Mouse (Mus musculus) CH12.LX (cell line): ENCODE results near the gene Olfr916. TPM values are rescaled to one million over a fixed set of nuclear protein-coding genes. Genes with fewer than 3 reads are reported as not detected.

Source experiments
- DNase-seq: peaks from one replicate; pipeline ENCODE4 v3.0.0-alpha.2; 2013; ENCODE audit errors: extremely low read depth
- H3K27ac ChIP-seq: 2 replicates; pipeline ENCODE4 v1.5.1; 2012; ENCODE audit warnings: low read depth, mild to moderate bottlenecking, control low read depth, moderate library complexity; ENCODE audit not compliant: insufficient read depth
- H3K27me3 ChIP-seq: replicated peaks from 2 replicates; pipeline ENCODE3; 2012; ENCODE audit warnings: inconsistent platforms
- H3K36me3 ChIP-seq, 2 experiments: replicated peaks in 1 of 2; 2 replicates each; pipeline versions ENCODE3 to v1.6.1; 2012; ENCODE audit warnings: inconsistent platforms in 1 of 2, low read length in 1 of 2, mild to moderate bottlenecking in 1 of 2, mixed read lengths in 1 of 2, moderate library complexity in 1 of 2; ENCODE audit not compliant: control insufficient read depth in 1 of 2, insufficient read depth in 1 of 2
- H3K4me1 ChIP-seq, 2 experiments: 2 replicates each; pipeline ENCODE4 v1.6.1; 2012; ENCODE audit warnings: inconsistent platforms in 1 of 2, moderate library complexity in 1 of 2; ENCODE audit not compliant: insufficient read depth in 2 of 2, control insufficient read depth in 1 of 2
- H3K4me2 ChIP-seq: 2 replicates; pipeline ENCODE4 v1.6.1; 2012; ENCODE audit warnings: low read depth, mild to moderate bottlenecking, control low read depth; ENCODE audit not compliant: poor library complexity, insufficient read depth, severe bottlenecking
- H3K4me3 ChIP-seq, 3 experiments: fragments of 150-350 bp in 1 of 3; sonication (generic) in 1 of 3; replicated peaks in 1 of 3; 2 replicates each; pipeline versions ENCODE3 to v1.5.1; 2011 to 2012; ENCODE audit warnings: low read depth in 2 of 3, low read length in 2 of 3, mild to moderate bottlenecking in 2 of 3, moderate library complexity in 2 of 3, control low read depth in 1 of 3, improper control_type of control experiment in 1 of 3, inconsistent platforms in 1 of 3, mixed read lengths in 1 of 3; ENCODE audit not compliant: poor library complexity in 1 of 3
- H3K79me2 ChIP-seq: replicated peaks from 2 replicates; pipeline ENCODE4 v1.6.1; 2012; ENCODE audit warnings: mild to moderate bottlenecking, moderate library complexity; ENCODE audit not compliant: control insufficient read depth, poor library complexity, insufficient read depth, severe bottlenecking; ENCODE audit errors: extremely low read depth
- H3K9ac ChIP-seq: 2 replicates; pipeline ENCODE4 v1.6.1; 2012; ENCODE audit warnings: low read depth, mild to moderate bottlenecking, control low read depth, moderate library complexity; ENCODE audit not compliant: insufficient read depth
- H3K9me3 ChIP-seq: replicated peaks from 2 replicates; pipeline ENCODE3; 2012; ENCODE audit warnings: low read length, inconsistent platforms, mixed read lengths
- KAT2A ChIP-seq: IDR thresholded peaks from 2 replicates; pipeline ENCODE4 v1.6.1; 2012; ENCODE audit warnings: low read length, improper control_type of control experiment, inconsistent platforms; ENCODE audit not compliant: insufficient replicate concordance
- MAZ ChIP-seq: IDR thresholded peaks from 2 replicates; pipeline ENCODE4 v1.6.1; 2012; ENCODE audit warnings: low read depth, mild to moderate bottlenecking, inconsistent platforms, low read length, improper control_type of control experiment, moderate library complexity
- NRF1 ChIP-seq: IDR thresholded peaks from 2 replicates; pipeline ENCODE4 v1.6.1; 2014; ENCODE audit warnings: low read depth, mild to moderate bottlenecking, inconsistent platforms, low read length, improper control_type of control experiment, moderate library complexity
- TCF12 ChIP-seq: IDR thresholded peaks from 2 replicates; pipeline ENCODE4 v1.6.1; 2014; ENCODE audit warnings: low read depth, mild to moderate bottlenecking, inconsistent platforms, low read length, improper control_type of control experiment
- ZC3H11A ChIP-seq: IDR thresholded peaks from 2 replicates; pipeline ENCODE4 v1.6.1; 2012; ENCODE audit warnings: low read depth, mild to moderate bottlenecking, inconsistent platforms, low read length, improper control_type of control experiment
- dilution Hi-C: fragments of 300-500 bp; cut with MboI; formaldehyde crosslinking; loops from 2 replicates; pipeline ENCODE4 v1.14.3; 2020; ENCODE audit warnings: low sequenced_read_pairs; ENCODE audit not compliant: extremely low pct_unique_long_range_greater_than_20kb, extremely low pct_ligation_motif_present
- in situ Hi-C: fragments of 300-500 bp; cut with MboI; formaldehyde crosslinking; loops from 3 replicates; pipeline ENCODE4 v1.14.3; 2019; ENCODE audit warnings: low sequenced_read_pairs, low pct_ligation_motif_present, low pct_unique_long_range_greater_than_20kb, mixed read lengths
- polyA plus RNA-seq: library from polyadenylated mRNA; unstranded; fragments of >175 nt; gene quantifications from 2 replicates; pipeline ENCODE4 v1.2.1, GENCODE M21; 2012; ENCODE audit warnings: low read depth; ENCODE audit not compliant: insufficient read length
- total RNA-seq, 2 experiments: library from RNA; depleted of rRNA; stranded (reverse); fragments of 300-350 nt in 1 of 2; fragments of >200 nt in 1 of 2; gene quantifications; 2 replicates each; pipeline ENCODE4 v1.2.3; 2012 to 2014

Olfr916 gene
- total and polyA plus RNA-seq, 3 experiments, result not detected

- no peaks in the 10 kb centered on the region for H3K27me3 ChIP-seq
- H3K9ac ChIP-seq, result no peak overlapping the region
- in situ Hi-C loops, result no loop called here
- no peak for DNase-seq
- no peak overlapping the region for H3K4me3 ChIP-seq
- no peaks in the 10 kb centered on the region for H3K4me1 ChIP-seq
- TF ChIP-seq ZC3H11A (no peak), MAZ (no peak), NRF1 (no peak), TCF12 (no peak), KAT2A (no peak)
- H3K9me3 ChIP-seq, result no peaks in the 10 kb centered on the region
- dilution Hi-C loops, result no loop called here
- H3K79me2 ChIP-seq, result no peaks in the 10 kb centered on the region
- no peak overlapping the region for H3K27ac ChIP-seq
- no peaks in the 10 kb centered on the region for H3K36me3 ChIP-seq
- no peak overlapping the region for H3K4me2 ChIP-seq
These were observed 27.3 kb downstream of the Olfr916 start for GRCm38 (mm10) chr9:38632406-38632805.

Other genes with a start within 250 kb of the Olfr916 start
Only the 20 nearest of the 22 such genes appear.
- gene Olfr902, start 212.2 kb downstream of the Olfr916 start, total RNA-seq (2012; rRNA removed), result not detected in 2 replicates
- not detected in 2 replicates for gene Olfr902, start 212.2 kb downstream of the Olfr916 start, total RNA-seq (2014; rRNA removed)
- not detected in 2 replicates for gene Olfr902, start 212.2 kb downstream of the Olfr916 start, polyA plus RNA-seq
- gene Olfr904, start 196.7 kb downstream of the Olfr916 start, total RNA-seq (2012; rRNA removed), result not detected in 2 replicates
- not detected in 2 replicates for gene Olfr904, start 196.7 kb downstream of the Olfr916 start, total RNA-seq (2014; rRNA removed)
- gene Olfr904, start 196.7 kb downstream of the Olfr916 start, polyA plus RNA-seq, result not detected in 2 replicates
- not detected in 2 replicates for gene Olfr905, start 188.8 kb downstream of the Olfr916 start, total RNA-seq (2012; rRNA removed)
- not detected in 2 replicates for gene Olfr905, start 188.8 kb downstream of the Olfr916 start, total RNA-seq (2014; rRNA removed)
- not detected in 2 replicates for gene Olfr905, start 188.8 kb downstream of the Olfr916 start, polyA plus RNA-seq
- gene Olfr906, start 172.8 kb downstream of the Olfr916 start, total RNA-seq (2012; rRNA removed), result not detected in 2 replicates
- not detected in 2 replicates for gene Olfr906, start 172.8 kb downstream of the Olfr916 start, total RNA-seq (2014; rRNA removed)
- gene Olfr906, start 172.8 kb downstream of the Olfr916 start, polyA plus RNA-seq, result not detected in 2 replicates
- gene Olfr907, start 164.1 kb downstream of the Olfr916 start, total RNA-seq (2012; rRNA removed), result not detected in 2 replicates
- not detected in 2 replicates for gene Olfr907, start 164.1 kb downstream of the Olfr916 start, total RNA-seq (2014; rRNA removed)
- gene Olfr907, start 164.1 kb downstream of the Olfr916 start, polyA plus RNA-seq, result 0.11 TPM in 1 of 2 replicates, not detected in the other
- gene Olfr911-ps1, start 138.3 kb downstream of the Olfr916 start, total RNA-seq (2012; rRNA removed), result not detected in 2 replicates
- gene Olfr911-ps1, start 138.3 kb downstream of the Olfr916 start, total RNA-seq (2014; rRNA removed), result not detected in 2 replicates
- not detected in 2 replicates for gene Olfr911-ps1, start 138.3 kb downstream of the Olfr916 start, polyA plus RNA-seq
- gene Olfr910, start 122.0 kb downstream of the Olfr916 start, total RNA-seq (2012; rRNA removed), result not detected in 2 replicates
- not detected in 2 replicates for gene Olfr910, start 122.0 kb downstream of the Olfr916 start, total RNA-seq (2014; rRNA removed)
- gene Olfr910, start 122.0 kb downstream of the Olfr916 start, polyA plus RNA-seq, result not detected in 2 replicates
- gene Olfr912, start 79.7 kb downstream of the Olfr916 start, total RNA-seq (2012; rRNA removed), result not detected in 2 replicates
- gene Olfr912, start 79.7 kb downstream of the Olfr916 start, total RNA-seq (2014; rRNA removed), result not detected in 2 replicates
- gene Olfr912, start 79.7 kb downstream of the Olfr916 start, polyA plus RNA-seq, result not detected in 2 replicates
- not detected in 2 replicates for gene Olfr913, start 67.1 kb downstream of the Olfr916 start, total RNA-seq (2012; rRNA removed)
- gene Olfr913, start 67.1 kb downstream of the Olfr916 start, total RNA-seq (2014; rRNA removed), result not detected in 2 replicates
- not detected in 2 replicates for gene Olfr913, start 67.1 kb downstream of the Olfr916 start, polyA plus RNA-seq
- not detected in 2 replicates for gene Olfr914, start 54.8 kb downstream of the Olfr916 start, total RNA-seq (2012; rRNA removed)
- not detected in 2 replicates for gene Olfr914, start 54.8 kb downstream of the Olfr916 start, total RNA-seq (2014; rRNA removed)
- gene Olfr914, start 54.8 kb downstream of the Olfr916 start, polyA plus RNA-seq, result not detected in 2 replicates
- not detected in 2 replicates for gene Olfr917, start 6.0 kb upstream of the Olfr916 start, total RNA-seq (2012; rRNA removed)
- not detected in 2 replicates for gene Olfr917, start 6.0 kb upstream of the Olfr916 start, total RNA-seq (2014; rRNA removed)
- not detected in 2 replicates for gene Olfr917, start 6.0 kb upstream of the Olfr916 start, polyA plus RNA-seq
- gene Olfr918, start 14.7 kb upstream of the Olfr916 start, total RNA-seq (2012; rRNA removed), result not detected in 2 replicates
- not detected in 2 replicates for gene Olfr918, start 14.7 kb upstream of the Olfr916 start, total RNA-seq (2014; rRNA removed)
- gene Olfr918, start 14.7 kb upstream of the Olfr916 start, polyA plus RNA-seq, result not detected in 2 replicates
- gene Olfr919, start 43.8 kb upstream of the Olfr916 start, total RNA-seq (2012; rRNA removed), result not detected in 2 replicates
- gene Olfr919, start 43.8 kb upstream of the Olfr916 start, total RNA-seq (2014; rRNA removed), result not detected in 2 replicates
- not detected in 2 replicates for gene Olfr919, start 43.8 kb upstream of the Olfr916 start, polyA plus RNA-seq
- gene Vwa5a, start 58.4 kb upstream of the Olfr916 start, total RNA-seq (2012; rRNA removed), result 6.3 and 6.7 TPM in 2 replicates
- 18.4 and 20.0 TPM in 2 replicates for gene Vwa5a, start 58.4 kb upstream of the Olfr916 start, total RNA-seq (2014; rRNA removed)
- 14.2 and 15.3 TPM in 2 replicates for gene Vwa5a, start 58.4 kb upstream of the Olfr916 start, polyA plus RNA-seq
- not detected in 2 replicates for gene Olfr920, start 92.4 kb upstream of the Olfr916 start, total RNA-seq (2012; rRNA removed)
- 0.09 and 0.12 TPM in 2 replicates for gene Olfr920, start 92.4 kb upstream of the Olfr916 start, total RNA-seq (2014; rRNA removed)
- gene Olfr920, start 92.4 kb upstream of the Olfr916 start, polyA plus RNA-seq, result 0.14 and 0.22 TPM in 2 replicates
- gene Olfr921, start 113.2 kb upstream of the Olfr916 start, total RNA-seq (2012; rRNA removed), result not detected in 2 replicates
- gene Olfr921, start 113.2 kb upstream of the Olfr916 start, total RNA-seq (2014; rRNA removed), result not detected in 2 replicates
- not detected in 2 replicates for gene Olfr921, start 113.2 kb upstream of the Olfr916 start, polyA plus RNA-seq
- gene Olfr922, start 154.7 kb upstream of the Olfr916 start, total RNA-seq (2012; rRNA removed), result not detected in 2 replicates
- not detected in 2 replicates for gene Olfr922, start 154.7 kb upstream of the Olfr916 start, total RNA-seq (2014; rRNA removed)
- gene Olfr922, start 154.7 kb upstream of the Olfr916 start, polyA plus RNA-seq, result 0.08 TPM in 1 of 2 replicates, not detected in the other
- not detected in 2 replicates for gene Olfr923, start 166.7 kb upstream of the Olfr916 start, total RNA-seq (2012; rRNA removed)
- gene Olfr923, start 166.7 kb upstream of the Olfr916 start, total RNA-seq (2014; rRNA removed), result not detected in 2 replicates
- gene Olfr923, start 166.7 kb upstream of the Olfr916 start, polyA plus RNA-seq, result not detected in 2 replicates
- not detected in 2 replicates for gene Olfr924, start 184.6 kb upstream of the Olfr916 start, total RNA-seq (2012; rRNA removed)
- not detected in 2 replicates for gene Olfr924, start 184.6 kb upstream of the Olfr916 start, total RNA-seq (2014; rRNA removed)
- gene Olfr924, start 184.6 kb upstream of the Olfr916 start, polyA plus RNA-seq, result not detected in 2 replicates
- not detected in 2 replicates for gene Olfr26, start 195.2 kb upstream of the Olfr916 start, total RNA-seq (2012; rRNA removed)
- not detected in 2 replicates for gene Olfr26, start 195.2 kb upstream of the Olfr916 start, total RNA-seq (2014; rRNA removed)
- not detected in 2 replicates for gene Olfr26, start 195.2 kb upstream of the Olfr916 start, polyA plus RNA-seq